Mouse (Mus musculus) kidney, embryonic 14.5 days (tissue): ENCODE results near the gene Ube4b. TPM values are rescaled to one million over a fixed set of nuclear protein-coding genes. Genes with fewer than 3 reads are reported as not detected.

Experiments used
- ATAC-seq: fragments of 200-750 bp; cut with Nextera tagmentation; 2 replicates; pipeline ENCODE4 v1.8.0; 2017; ENCODE audit warnings: moderate number of reproducible peaks, mild to moderate bottlenecking, moderate TSS enrichment, moderate library complexity; ENCODE audit not compliant: low FRiP score, low TSS enrichment
- H3K27ac ChIP-seq: fragments of 300-500 bp; sonication (generic); 2 replicates; pipeline ENCODE4 v1.5.1; 2014; ENCODE audit warnings: low read depth, mild to moderate bottlenecking, low read length, moderate library complexity, mixed read lengths
- H3K27me3 ChIP-seq: fragments of 300-500 bp; sonication (generic); 2 replicates; pipeline ENCODE4 v1.6.1; 2014; ENCODE audit warnings: mild to moderate bottlenecking, low read length; ENCODE audit not compliant: control insufficient read depth, insufficient read depth
- H3K36me3 ChIP-seq: fragments of 300-500 bp; sonication (generic); 2 replicates; pipeline ENCODE4 v1.6.1; 2014; ENCODE audit warnings: low read length, mixed read lengths; ENCODE audit not compliant: control insufficient read depth, insufficient read depth
- H3K4me1 ChIP-seq: fragments of 300-500 bp; sonication (generic); 2 replicates; pipeline ENCODE4 v1.6.1; 2014; ENCODE audit warnings: low read length, mixed read lengths; ENCODE audit not compliant: control insufficient read depth, insufficient read depth
- H3K4me2 ChIP-seq: fragments of 300-500 bp; sonication (generic); replicated peaks from 2 replicates; pipeline ENCODE4 v1.6.1; 2014; ENCODE audit warnings: low read depth, mild to moderate bottlenecking, low read length
- H3K4me3 ChIP-seq: fragments of 300-500 bp; sonication (generic); 2 replicates; pipeline ENCODE4 v1.5.1; 2014; ENCODE audit warnings: mild to moderate bottlenecking, low read length
- H3K9ac ChIP-seq: fragments of 300-500 bp; sonication (generic); 2 replicates; pipeline ENCODE4 v1.6.1; 2014; ENCODE audit warnings: low read depth, mild to moderate bottlenecking, low read length, moderate library complexity
- H3K9me3 ChIP-seq: fragments of 300-500 bp; sonication (generic); 2 replicates; pipeline ENCODE4 v1.6.1; 2016; ENCODE audit warnings: low read length; ENCODE audit not compliant: control insufficient read depth
- WGBS: fragments of 180-500 bp; shearing (Covaris S2); extraction: QIAGEN DNeasy Blood & Tissue Kit; methylation state at CpG from one replicate; pipeline ENCODE4 v1.1.7; 2014; 5-methylcytosine and 5-hydroxymethylcytosine counted together
- polyA plus RNA-seq: library from polyadenylated mRNA; unstranded; fragments of >200 nt; fragmentation: Nextera tagmentation; extraction: Ambion mirVana; gene quantifications from 2 replicates; pipeline ENCODE4 v1.2.1, GENCODE M21; 2014

Gene Ube4b
- polyA plus RNA-seq, 1 experiment from 2014 or later = 44.9 TPM

DNA sequence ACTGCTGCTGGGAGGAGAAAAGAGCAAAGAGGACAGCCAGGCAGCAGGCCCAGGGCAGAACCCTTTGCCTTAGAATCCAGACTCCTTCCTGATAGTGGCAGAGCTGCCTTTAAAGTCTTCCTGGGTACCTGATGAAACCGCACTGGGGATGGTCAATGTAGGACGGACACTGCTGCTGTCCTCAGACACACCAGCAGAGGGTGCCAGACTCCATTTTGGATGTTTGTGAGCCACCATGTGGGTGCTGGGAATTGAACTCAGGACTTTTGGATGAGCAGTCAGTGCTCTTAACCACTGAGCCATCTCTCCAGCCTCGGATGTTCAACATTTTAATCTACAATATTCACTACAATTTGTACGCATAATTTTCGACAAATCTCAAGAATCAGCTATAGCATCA is 96.1 kb downstream of the Ube4b start:
- Histone ChIP-seq H3K9me3 (no peaks in the 10 kb centered on the region), H3K4me2 (no peak overlapping the region), H3K4me3 (no peak overlapping the region), H3K9ac (no peak overlapping the region), H3K4me1 (no peaks in the 10 kb centered on the region), H3K36me3 (peaks cover 79% of the 10 kb centered on the region), H3K27me3 (no peaks in the 10 kb centered on the region), H3K27ac (no peak overlapping the region)
- WGBS = 99% methylated on average over 5 of the region's 5 CpGs
- ATAC-seq = no peak

DNA sequence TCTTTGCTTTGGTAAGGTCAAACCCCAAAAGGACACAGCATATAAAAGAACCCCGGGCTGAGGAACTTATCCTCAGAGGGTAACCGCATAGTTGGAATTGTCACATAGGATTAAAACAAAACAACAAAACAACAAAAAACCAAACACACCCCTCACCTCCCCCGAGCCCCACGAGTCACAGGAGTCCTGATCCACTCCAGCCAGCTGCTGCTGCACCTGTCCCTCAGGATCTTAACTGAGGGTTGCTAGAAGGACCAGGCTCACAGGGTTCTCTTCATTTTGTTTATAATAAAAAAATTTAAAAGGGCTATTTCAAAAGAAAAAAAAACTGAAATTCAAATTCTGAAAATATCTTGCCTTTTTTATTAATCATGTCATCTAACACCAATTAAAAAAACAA is 97.8 kb downstream of the Ube4b start:
- no peaks in the 10 kb centered on the region for H3K9me3 ChIP-seq
- no peaks in the 10 kb centered on the region for H3K27me3 ChIP-seq
- H3K4me3 ChIP-seq = no peak overlapping the region
- peaks cover 61% of the 10 kb centered on the region for H3K36me3 ChIP-seq
- no peak overlapping the region for H3K4me2 ChIP-seq
- ATAC-seq = no peak
- 86% methylated on average over 4 of the region's 4 CpGs for WGBS
- H3K4me1 ChIP-seq = no peaks in the 10 kb centered on the region
- H3K27ac ChIP-seq = no peak overlapping the region
- H3K9ac ChIP-seq = no peak overlapping the region

DNA sequence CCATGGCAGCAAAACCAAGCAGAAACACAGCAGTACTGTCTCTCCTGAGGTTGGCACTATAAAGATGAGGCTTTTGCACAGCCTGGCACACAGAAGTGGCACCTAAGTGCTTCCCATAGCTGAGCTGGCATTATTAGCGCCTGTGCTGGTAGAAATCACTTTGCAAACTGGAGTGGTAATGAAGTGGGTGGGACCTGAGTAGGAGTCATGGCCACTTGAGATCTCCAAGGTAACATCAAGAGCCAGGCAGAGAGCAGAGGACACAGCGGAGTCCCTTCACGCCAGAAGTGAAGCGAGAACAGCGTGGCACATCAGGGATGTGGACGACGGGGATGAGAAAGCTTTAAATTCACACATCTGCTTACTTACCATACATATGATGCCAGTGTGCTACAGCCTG is 99.3 kb downstream of the Ube4b start:
- Histone ChIP-seq H3K4me1 (no peaks in the 10 kb centered on the region), H3K27ac (no peak overlapping the region), H3K9me3 (no peaks in the 10 kb centered on the region), H3K4me2 (no peak overlapping the region), H3K9ac (no peak overlapping the region), H3K27me3 (no peaks in the 10 kb centered on the region), H3K4me3 (no peak overlapping the region), H3K36me3 (peaks cover 47% of the 10 kb centered on the region)
- 92% methylated on average over 7 of the region's 7 CpGs for WGBS
- ATAC-seq = no peak

DNA sequence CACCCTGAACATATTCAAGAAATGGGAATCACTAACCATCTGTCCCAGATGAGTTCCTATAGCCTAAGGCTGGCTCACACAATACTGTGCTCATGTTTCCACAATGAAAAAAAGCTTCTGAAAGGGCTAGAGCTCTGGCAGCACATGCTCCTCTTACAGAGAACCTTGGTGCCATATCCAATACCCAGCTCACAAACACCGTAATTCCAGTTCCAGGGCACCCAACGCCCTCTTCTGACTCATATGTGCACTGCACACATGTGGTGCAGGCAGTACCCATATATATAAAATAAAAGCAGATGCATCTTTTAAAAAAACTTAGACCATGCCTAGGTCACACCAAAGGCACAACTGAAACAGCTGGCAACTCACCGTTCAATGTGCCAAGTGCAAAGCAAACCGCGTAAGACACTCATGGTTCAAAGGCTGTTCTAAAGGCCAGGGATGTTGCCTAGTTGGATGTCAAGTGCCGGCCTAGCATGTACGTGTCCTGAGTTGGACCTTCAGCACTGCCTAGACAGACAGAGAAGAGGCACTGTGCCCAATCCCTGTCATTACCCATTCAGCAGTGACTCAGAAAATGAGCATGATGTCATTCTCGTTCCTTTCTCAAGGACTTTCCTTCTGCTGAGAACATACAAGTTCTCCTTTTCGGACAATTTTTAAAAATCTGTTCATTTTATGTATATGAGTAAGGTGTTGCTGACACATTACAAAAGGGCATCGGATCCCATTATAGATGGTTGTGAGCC is 101.0 kb downstream of the Ube4b start:
- no peak overlapping the region for H3K27ac ChIP-seq
- no peak overlapping the region for H3K9ac ChIP-seq
- ATAC-seq = no peak
- no peak overlapping the region for H3K4me2 ChIP-seq
- no peaks in the 10 kb centered on the region for H3K4me1 ChIP-seq
- H3K36me3 ChIP-seq = peaks cover 32% of the 10 kb centered on the region
- H3K4me3 ChIP-seq = no peak overlapping the region
- H3K9me3 ChIP-seq = no peaks in the 10 kb centered on the region
- 92% methylated on average over 10 of the region's 10 CpGs for WGBS
- no peaks in the 10 kb centered on the region for H3K27me3 ChIP-seq

DNA sequence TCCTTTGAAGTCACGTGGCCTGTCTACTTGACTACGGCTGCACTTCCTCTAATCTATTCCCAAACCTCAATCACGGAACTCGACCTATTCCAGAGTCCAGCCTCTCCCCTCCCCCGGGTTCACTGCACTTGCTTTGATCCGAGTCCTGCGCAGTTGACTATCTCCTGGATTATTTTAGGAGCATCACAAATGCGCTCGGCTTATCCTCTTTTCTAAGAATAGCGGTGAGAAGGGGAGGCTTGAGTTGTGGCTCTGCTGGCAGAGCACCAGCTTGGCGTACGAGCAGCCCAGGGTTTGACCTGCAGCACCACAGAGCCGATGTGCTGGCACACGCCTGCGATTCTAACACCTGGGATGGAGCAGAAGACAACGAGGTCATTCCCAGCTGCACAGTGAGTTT is 102.8 kb downstream of the Ube4b start:
- Histone ChIP-seq H3K9ac (no peak overlapping the region), H3K4me3 (no peak overlapping the region), H3K9me3 (no peaks in the 10 kb centered on the region), H3K4me1 (no peaks in the 10 kb centered on the region), H3K36me3 (peaks cover 14% of the 10 kb centered on the region), H3K27me3 (no peaks in the 10 kb centered on the region), H3K4me2 (no peak overlapping the region), H3K27ac (no peak overlapping the region)
- WGBS = 69% methylated on average over 16 of the region's 16 CpGs
- ATAC-seq = no peak

DNA sequence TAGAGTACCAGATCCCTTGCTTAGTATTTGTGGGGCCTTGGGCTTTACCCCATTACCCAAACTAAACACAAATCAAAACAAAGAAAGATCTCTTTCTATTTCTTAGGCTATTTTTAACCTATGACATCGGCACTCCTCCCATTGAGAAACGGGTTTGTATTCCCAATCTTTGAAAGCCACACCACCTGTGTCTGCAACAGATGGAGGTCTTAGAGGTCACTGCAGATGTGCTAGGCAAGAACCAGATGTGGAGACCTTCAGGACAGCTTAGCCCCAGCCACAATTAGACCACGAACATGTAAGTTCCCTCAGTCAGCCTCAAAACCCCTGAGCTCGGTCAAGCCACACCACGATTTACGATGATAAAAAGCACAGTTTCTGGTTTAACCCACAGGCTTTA is 103.8 kb downstream of the Ube4b start:
- no peak overlapping the region for H3K9ac ChIP-seq
- no peak overlapping the region for H3K4me2 ChIP-seq
- no peak for ATAC-seq
- H3K4me1 ChIP-seq = no peaks in the 10 kb centered on the region
- no peak overlapping the region for H3K4me3 ChIP-seq
- H3K27ac ChIP-seq = no peak overlapping the region
- peaks cover 7% of the 10 kb centered on the region for H3K36me3 ChIP-seq
- H3K27me3 ChIP-seq = no peaks in the 10 kb centered on the region
- H3K9me3 ChIP-seq = no peaks in the 10 kb centered on the region
- WGBS = 66% methylated on average over 6 of the region's 6 CpGs

DNA sequence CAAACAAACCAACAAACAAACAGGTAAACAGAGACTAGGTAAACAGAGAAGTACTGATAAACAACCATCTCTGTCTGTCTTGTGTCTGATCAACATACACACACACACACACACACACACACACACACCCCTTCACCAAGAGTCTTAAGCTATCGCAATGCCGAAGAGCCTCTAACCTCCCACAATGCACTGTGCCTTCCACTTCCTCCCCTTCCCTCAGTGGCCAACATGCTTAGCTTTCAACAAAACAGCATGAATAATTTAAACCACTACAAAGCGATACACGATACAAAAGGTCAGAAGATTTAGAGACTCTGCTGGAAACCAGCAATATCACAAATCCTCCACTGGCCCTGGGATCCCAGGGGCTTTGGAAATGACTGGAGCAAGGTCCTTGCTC is 104.3 kb downstream of the Ube4b start:
- Histone ChIP-seq H3K4me1 (no peaks in the 10 kb centered on the region), H3K9ac (no peak overlapping the region), H3K4me3 (no peak overlapping the region), H3K9me3 (no peaks in the 10 kb centered on the region), H3K4me2 (no peak overlapping the region), H3K27me3 (no peaks in the 10 kb centered on the region), H3K36me3 (peaks cover 3% of the 10 kb centered on the region), H3K27ac (no peak overlapping the region)
- WGBS = 74% methylated on average over 4 of the region's 4 CpGs
- no peak for ATAC-seq

DNA sequence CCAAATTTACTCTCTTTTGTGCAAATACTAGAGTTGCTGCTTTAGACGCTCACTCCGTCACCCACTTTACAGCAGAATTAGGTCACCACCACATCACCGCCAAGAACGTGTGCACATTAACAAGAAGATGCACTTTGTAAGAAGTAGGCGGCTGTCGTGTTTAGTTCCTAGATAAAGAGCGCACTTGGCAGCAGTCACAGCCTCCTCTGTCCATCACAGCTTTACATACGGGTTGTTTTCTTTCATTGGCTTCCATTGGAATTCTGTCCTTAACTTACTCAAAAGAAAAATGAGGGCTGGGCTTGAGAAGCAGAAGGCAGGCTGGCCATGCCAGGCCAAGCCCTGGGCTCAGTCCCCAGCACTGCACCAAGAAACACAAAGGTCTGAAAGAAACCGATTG is 107.5 kb downstream of the Ube4b start:
- Histone ChIP-seq H3K4me1 (no peaks in the 10 kb centered on the region), H3K4me2 (no peak overlapping the region), H3K27me3 (no peaks in the 10 kb centered on the region), H3K9me3 (no peaks in the 10 kb centered on the region), H3K27ac (no peak overlapping the region), H3K36me3 (no peaks in the 10 kb centered on the region), H3K9ac (no peak overlapping the region), H3K4me3 (no peak overlapping the region)
- WGBS = 88% methylated on average over 9 of the region's 9 CpGs
- ATAC-seq = no peak

DNA sequence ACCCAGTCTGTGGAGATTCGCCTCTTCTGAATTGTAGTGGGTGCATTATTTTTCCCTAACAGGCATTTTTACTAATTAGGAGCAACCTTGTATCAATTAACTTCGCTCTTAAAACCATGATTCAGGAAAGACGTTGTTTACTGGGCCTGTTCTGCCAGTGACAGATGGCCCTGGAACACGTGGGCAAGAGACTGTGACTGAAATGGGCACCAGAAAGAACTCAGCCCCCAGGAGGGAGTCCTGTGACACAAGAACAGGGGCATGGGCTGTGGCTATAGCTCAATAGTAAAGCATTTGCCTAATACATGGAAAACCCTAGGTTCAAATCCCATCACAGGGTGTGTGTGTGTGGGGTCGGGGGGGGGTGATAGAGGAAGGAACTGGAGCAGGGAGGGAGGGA is 109.2 kb downstream of the Ube4b start:
- H3K27ac ChIP-seq = no peak overlapping the region
- no peaks in the 10 kb centered on the region for H3K4me1 ChIP-seq
- no peaks in the 10 kb centered on the region for H3K27me3 ChIP-seq
- ATAC-seq = no peak; the same call in 1 of the 2 replicates
- no peaks in the 10 kb centered on the region for H3K36me3 ChIP-seq
- no peak overlapping the region for H3K4me3 ChIP-seq
- no peak overlapping the region for H3K9ac ChIP-seq
- WGBS = 44% methylated on average over 5 of the region's 5 CpGs
- H3K9me3 ChIP-seq = no peaks in the 10 kb centered on the region
- H3K4me2 ChIP-seq = no peak overlapping the region
